Mouse (Mus musculus) left cerebral cortex, postnatal 36 days (tissue): Measurements from ENCODE around the gene Grk4. TPM values are rescaled to one million over a fixed set of nuclear protein-coding genes. Genes with fewer than 3 reads are reported as not detected.

Source experiments
- microRNA-seq: library from miRNA; unstranded; fragments of <30 nt; microRNA quantifications from one replicate; pipeline ENCODE4 v1.2.0, GENCODE M21; 2022
- total RNA-seq, 2 experiments: library from RNA; stranded (reverse); gene quantifications; 2 replicates each; pipeline ENCODE4 v1.2.3; 2021

The Grk4 gene
- total RNA-seq, 2 experiments from 2014 or later, result 5.7 to 5.9 TPM

Small RNA genes within 50 kb of the gene (microRNA-seq; reads per million reads assigned to microRNA genes)
- gene Mir467g, result not detected

Other genes with a start within 250 kb of the Grk4 start
- 10 to 100 TPM; 12.7 to 20.4 TPM for gene Tnip2, start 146.4 kb upstream of the Grk4 start, total RNA-seq
- 1 to 10 TPM; 2.6 to 3.7 TPM for gene Sh3bp2, start 134.5 kb upstream of the Grk4 start, total RNA-seq
- 100 to 1,000 TPM; 434 to 436 TPM for gene Add1, start 86.7 kb upstream of the Grk4 start, total RNA-seq
- gene Mfsd10, start 23.2 kb upstream of the Grk4 start, total RNA-seq, result 10 to 100 TPM; 35.7 to 42.1 TPM
- gene Nop14, start 231 bp upstream of the Grk4 start, total RNA-seq, result 10 to 100 TPM; 13.2 to 14.9 TPM
- 10 to 100 TPM; 81.0 to 93.8 TPM for gene Htt, start 101.4 kb downstream of the Grk4 start, total RNA-seq
- 1 to 10 TPM; 5.4 to 8.2 TPM for gene Msantd1, start 247.6 kb downstream of the Grk4 start, total RNA-seq